Mouse (Mus musculus) neural tube, embryonic 14.5 days (tissue): ENCODE data around the gene Nfia. TPM values are rescaled to one million over a fixed set of nuclear protein-coding genes. Genes with fewer than 3 reads are reported as not detected.

Experiments used
- ATAC-seq: fragments of 200-750 bp; cut with Nextera tagmentation; 2 replicates; pipeline ENCODE4 v1.8.0; 2017; ENCODE audit warnings: low read depth, mild to moderate bottlenecking, moderate TSS enrichment, moderate library complexity
- H3K27ac ChIP-seq: fragments of 300-500 bp; sonication (generic); 2 replicates; pipeline ENCODE4 v1.5.1; 2014; ENCODE audit warnings: low read depth, mild to moderate bottlenecking, control low read depth, low read length, moderate library complexity, mixed read lengths
- H3K27me3 ChIP-seq: fragments of 300-500 bp; sonication (generic); 2 replicates; pipeline ENCODE4 v1.6.1; 2014; ENCODE audit warnings: low read length; ENCODE audit not compliant: control insufficient read depth, insufficient read depth
- H3K36me3 ChIP-seq: fragments of 300-500 bp; sonication (generic); 2 replicates; pipeline ENCODE4 v1.6.1; 2014; ENCODE audit warnings: low read length, mixed read lengths; ENCODE audit not compliant: control insufficient read depth, insufficient read depth
- H3K4me1 ChIP-seq: fragments of 300-500 bp; sonication (generic); 2 replicates; pipeline ENCODE4 v1.6.1; 2014; ENCODE audit warnings: low read length; ENCODE audit not compliant: control insufficient read depth, insufficient read depth
- H3K4me2 ChIP-seq: fragments of 300-500 bp; sonication (generic); 2 replicates; pipeline ENCODE4 v1.6.1; 2014; ENCODE audit warnings: mild to moderate bottlenecking, low read depth, low read length, control low read depth
- H3K4me3 ChIP-seq: fragments of 300-500 bp; sonication (generic); 2 replicates; pipeline ENCODE4 v1.5.1; 2014; ENCODE audit warnings: low read depth, low read length, control low read depth, mixed read lengths
- H3K9ac ChIP-seq: fragments of 300-500 bp; sonication (generic); replicated peaks from 2 replicates; pipeline ENCODE4 v1.6.1; 2014; ENCODE audit warnings: low read depth, mild to moderate bottlenecking, control low read depth, low read length, mixed read lengths
- H3K9me3 ChIP-seq: fragments of 300-500 bp; sonication (generic); 2 replicates; pipeline ENCODE4 v1.6.1; 2016; ENCODE audit warnings: low read length; ENCODE audit not compliant: control insufficient read depth
- WGBS: fragments of 180-500 bp; shearing (Covaris S2); extraction: QIAGEN DNeasy Blood & Tissue Kit; methylation state at CpG from one replicate; pipeline ENCODE4 v1.1.7; 2014; 5-methylcytosine and 5-hydroxymethylcytosine counted together
- polyA plus RNA-seq: library from polyadenylated mRNA; unstranded; fragments of >200 nt; fragmentation: Nextera tagmentation; extraction: Ambion mirVana; gene quantifications from 2 replicates; pipeline ENCODE4 v1.2.1, GENCODE M21; 2014

The Nfia gene
- polyA plus RNA-seq = 50.0 and 55.0 TPM in 2 replicates

DNA sequence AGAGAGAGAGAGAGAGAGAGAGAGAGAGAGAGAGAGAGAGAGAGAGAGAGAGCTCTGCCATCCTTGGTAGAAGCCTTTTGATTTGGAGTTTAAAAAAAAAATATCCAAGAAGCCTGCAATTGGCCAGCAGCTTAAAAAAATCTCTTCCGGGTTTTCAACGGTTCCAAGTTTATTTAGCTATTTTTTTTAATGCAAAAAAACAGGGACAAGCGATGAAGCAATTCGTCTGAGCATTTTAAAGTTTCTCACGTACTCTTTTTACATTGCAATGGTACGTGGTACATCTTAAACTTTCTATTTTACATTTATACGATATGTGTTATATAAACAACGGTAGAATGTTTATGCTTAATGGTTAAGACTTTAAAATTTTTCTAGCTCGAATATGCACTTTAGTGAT lies at the start of gene Nfia:
Nfia (plus strand) TSS at position 94 of the 400 bp plus-strand sequence.
- WGBS = under 1% methylated on average over 9 of the region's 9 CpGs
- Histone ChIP-seq H3K4me2 (peak within 1 kb of the TSS; percentile 73), H3K9ac (peak within 1 kb of the TSS; percentile 49), H3K27ac (peak within 1 kb of the TSS; percentile 80), H3K9me3 (no peaks in the 10 kb centered on the region), H3K36me3 (no peaks in the 10 kb centered on the region), H3K4me1 (0 out of 2 replicates have a peak, but pooled peaks cover 2% of the 10 kb centered on the region), H3K27me3 (no peaks in the 10 kb centered on the region), H3K4me3 (peak within 1 kb of the TSS; percentile 39)
- ATAC-seq = no peak

DNA sequence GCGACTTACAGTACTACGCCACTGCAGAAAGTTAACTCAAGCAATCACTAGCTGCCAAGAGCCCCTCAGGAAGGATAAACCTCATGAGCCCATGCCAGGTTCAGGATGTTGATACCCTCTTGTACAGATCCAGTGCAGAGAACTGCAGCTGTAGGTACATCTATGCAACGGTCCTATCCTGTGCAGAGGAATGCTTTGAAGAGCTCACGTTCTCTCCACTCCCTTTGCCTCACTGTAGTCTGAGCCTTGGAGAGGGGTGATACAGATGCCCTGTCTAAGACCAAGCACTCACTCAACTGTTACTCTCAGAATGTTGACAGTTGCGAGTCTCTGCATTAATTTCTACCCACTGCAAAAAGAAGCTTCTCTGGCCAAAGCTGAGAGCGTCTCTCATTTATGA lies 49.2 kb upstream of the Nfia start:
- Histone ChIP-seq H3K4me1 (no peaks in the 10 kb centered on the region), H3K4me3 (no peak overlapping the region), H3K9ac (no peak overlapping the region), H3K9me3 (no peaks in the 10 kb centered on the region), H3K36me3 (no peaks in the 10 kb centered on the region), H3K27me3 (no peaks in the 10 kb centered on the region), H3K27ac (no peak overlapping the region), H3K4me2 (no peak overlapping the region)
- 95% methylated on average over 6 of the region's 6 CpGs for WGBS
- ATAC-seq = no peak

DNA sequence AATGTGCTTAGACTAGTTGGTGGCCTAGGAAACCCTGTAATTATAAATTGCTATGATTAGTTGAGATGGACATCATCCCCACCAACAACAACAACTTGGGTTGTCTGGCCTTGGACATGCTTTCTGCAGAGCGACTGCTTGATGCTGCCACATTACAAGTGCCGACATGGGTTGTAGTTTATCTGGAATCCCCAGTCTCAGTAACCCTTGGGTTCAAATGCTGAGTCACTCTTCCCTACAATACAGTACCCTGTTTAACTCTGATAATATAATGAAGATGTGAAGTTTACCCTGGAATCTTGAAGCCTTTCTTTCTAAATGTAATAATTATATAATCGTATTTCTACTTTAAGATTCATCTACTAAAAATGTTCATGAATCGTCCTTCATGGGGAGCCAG lies 44.0 kb upstream of the Nfia start:
- no peak for ATAC-seq
- Histone ChIP-seq H3K4me2 (no peak overlapping the region), H3K36me3 (no peaks in the 10 kb centered on the region), H3K9me3 (no peaks in the 10 kb centered on the region), H3K9ac (no peak overlapping the region), H3K4me3 (no peak overlapping the region), H3K27me3 (no peaks in the 10 kb centered on the region), H3K4me1 (no peaks in the 10 kb centered on the region), H3K27ac (no peak overlapping the region)
- 96% methylated on average over 4 of the region's 4 CpGs for WGBS

DNA sequence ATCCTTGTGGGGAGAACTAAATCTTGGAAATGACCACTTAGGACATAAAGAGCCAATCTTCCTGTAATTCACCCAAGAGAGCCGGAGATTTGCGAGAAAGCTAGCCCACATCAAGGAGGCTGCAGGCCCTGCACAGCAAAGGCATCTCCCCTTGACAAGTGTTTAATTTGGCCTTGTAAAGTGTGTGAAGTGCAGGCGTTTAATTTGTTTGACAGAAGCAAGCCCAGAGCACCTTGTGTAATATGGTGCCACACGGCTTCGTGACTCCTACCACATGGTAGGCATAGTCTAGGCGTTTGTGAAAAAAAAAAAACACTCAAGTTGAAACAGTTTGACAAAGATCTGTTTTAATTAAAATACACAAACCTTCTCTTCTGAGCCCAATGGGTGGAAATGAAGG lies 42.5 kb upstream of the Nfia start:
- Histone ChIP-seq H3K27me3 (no peaks in the 10 kb centered on the region), H3K4me2 (no peak overlapping the region), H3K27ac (no peak overlapping the region), H3K9ac (no peak overlapping the region), H3K36me3 (no peaks in the 10 kb centered on the region), H3K4me3 (no peak overlapping the region), H3K9me3 (no peaks in the 10 kb centered on the region), H3K4me1 (no peaks in the 10 kb centered on the region)
- 66% methylated on average over 6 of the region's 6 CpGs for WGBS
- ATAC-seq = no peak

DNA sequence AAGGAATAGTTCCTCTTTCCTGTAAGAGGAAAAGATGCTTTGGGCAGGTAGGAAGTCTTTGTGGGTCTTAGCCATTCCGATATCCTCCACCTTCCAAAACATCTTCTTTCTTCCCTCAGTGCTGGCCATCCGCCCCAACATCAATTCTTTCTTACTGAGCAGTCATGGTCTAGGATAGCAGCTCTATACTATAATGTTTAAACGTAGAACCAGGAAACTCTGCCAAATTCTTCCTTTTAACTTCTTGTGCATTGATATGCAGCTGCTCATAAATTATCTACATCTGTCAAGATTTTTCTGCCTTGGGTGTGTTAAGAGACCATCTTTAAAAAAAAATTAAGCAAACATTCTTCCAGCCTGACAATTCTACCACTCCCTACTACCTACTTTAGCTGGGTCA lies 42.1 kb upstream of the Nfia start:
- 90% methylated on average over 3 of the region's 3 CpGs for WGBS

DNA sequence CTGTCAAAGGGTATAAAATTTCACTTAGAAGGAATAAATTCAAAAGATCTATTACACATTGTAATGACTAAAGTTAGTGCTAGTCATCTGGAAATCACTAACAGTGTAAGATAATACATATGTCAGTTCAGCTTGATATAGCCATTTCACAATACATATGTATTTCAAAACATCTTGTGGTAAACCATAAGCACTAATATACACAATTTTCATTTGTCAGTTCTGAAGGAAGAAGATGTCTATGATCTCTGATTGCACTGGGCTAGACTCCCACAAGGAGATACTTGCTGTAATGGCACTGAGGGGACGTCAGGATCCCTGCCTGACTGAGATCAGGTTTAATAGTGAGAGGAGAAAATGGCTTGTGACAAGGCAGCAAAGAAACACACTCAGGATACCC lies 39.1 kb upstream of the Nfia start:
- H3K9me3 ChIP-seq = no peaks in the 10 kb centered on the region
- H3K9ac ChIP-seq = no peak overlapping the region
- 59% methylated on average over 1 of the region's 1 CpGs for WGBS
- no peaks in the 10 kb centered on the region for H3K36me3 ChIP-seq
- H3K27ac ChIP-seq = no peak overlapping the region
- ATAC-seq = no peak
- no peak overlapping the region for H3K4me3 ChIP-seq
- H3K4me2 ChIP-seq = no peak overlapping the region
- H3K4me1 ChIP-seq = no peaks in the 10 kb centered on the region
- H3K27me3 ChIP-seq = no peaks in the 10 kb centered on the region

More for the DNA sequence above, 42.1 kb upstream of the Nfia start:
- ATAC-seq = no peak
- Histone ChIP-seq H3K4me1 (no peaks in the 10 kb centered on the region), H3K4me2 (no peak overlapping the region), H3K27me3 (no peaks in the 10 kb centered on the region), H3K36me3 (no peaks in the 10 kb centered on the region), H3K4me3 (no peak overlapping the region), H3K9ac (no peak overlapping the region), H3K27ac (no peak overlapping the region), H3K9me3 (no peaks in the 10 kb centered on the region)

DNA sequence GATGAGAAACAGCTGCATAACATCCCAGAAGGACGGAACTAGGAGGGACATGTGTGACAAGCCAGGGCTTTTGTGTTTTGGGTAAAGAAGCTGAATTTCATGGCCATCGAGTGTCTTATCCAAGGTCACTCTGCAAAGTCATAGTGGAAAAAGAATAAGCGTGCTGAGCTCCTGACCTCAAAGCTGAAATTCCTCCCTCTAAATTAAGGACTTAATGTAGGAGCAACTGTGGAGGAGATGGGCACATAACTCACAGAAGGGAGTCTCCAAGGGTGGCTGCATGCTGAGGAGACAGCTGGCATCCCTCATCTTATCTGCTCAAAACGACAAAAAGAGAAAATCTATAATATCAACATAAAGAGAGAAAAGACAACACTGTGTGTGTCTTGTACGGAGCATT lies 28.6 kb upstream of the Nfia start:
- 67% methylated on average over 5 of the region's 5 CpGs for WGBS
- Histone ChIP-seq H3K4me3 (no peak overlapping the region), H3K9ac (no peak overlapping the region), H3K9me3 (no peaks in the 10 kb centered on the region), H3K4me1 (no peaks in the 10 kb centered on the region; the same call in 1 of the 2 replicates), H3K4me2 (no peak overlapping the region), H3K36me3 (no peaks in the 10 kb centered on the region), H3K27ac (no peak overlapping the region), H3K27me3 (no peaks in the 10 kb centered on the region)
- ATAC-seq = no peak

DNA sequence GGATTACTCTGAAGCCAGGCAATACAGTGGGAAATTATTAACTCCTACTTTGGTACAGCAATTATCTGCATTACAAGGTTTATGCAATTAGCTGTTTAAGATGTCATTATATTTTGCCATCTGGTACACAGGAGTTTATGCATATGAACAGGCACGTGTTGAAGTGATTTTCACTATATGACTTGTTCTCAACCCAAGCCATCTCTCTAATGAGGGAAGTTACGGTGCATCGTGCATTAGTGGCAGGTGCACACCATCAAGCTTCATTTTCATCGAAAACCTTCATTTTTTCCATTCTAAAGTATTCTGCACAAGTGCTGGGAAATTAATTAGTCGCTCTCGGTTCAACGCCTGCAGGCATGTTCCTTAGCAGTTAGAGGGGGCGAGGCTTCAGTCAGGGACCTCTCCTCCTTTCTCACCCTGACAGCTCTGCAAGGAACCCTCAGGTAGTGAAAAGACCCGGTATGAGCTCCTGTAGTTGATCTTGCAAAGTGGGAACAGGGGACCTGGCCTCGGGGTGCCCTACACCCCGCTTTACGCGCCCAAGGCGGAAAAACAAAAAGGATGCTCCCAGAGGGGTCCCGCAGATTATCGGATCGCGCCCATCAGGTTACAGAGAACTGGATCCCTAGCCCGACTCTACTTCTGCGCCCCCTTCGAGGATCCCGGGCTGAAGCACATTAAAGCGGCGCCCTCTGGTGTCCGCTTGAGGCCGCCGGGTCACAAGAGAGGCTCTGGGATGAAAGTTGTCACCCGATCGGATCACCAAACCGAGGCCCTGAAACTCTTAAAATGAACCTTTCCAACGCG lies 27.0 kb upstream of the Nfia start:
- 0 out of 2 replicates have a peak overlapping the region, but pooled peaks have one; percentile 26 for H3K9ac ChIP-seq
- H3K36me3 ChIP-seq = no peaks in the 10 kb centered on the region
- peak; percentile 91 for ATAC-seq
- no peak overlapping the region for H3K27ac ChIP-seq
- 6% methylated on average over 32 of the region's 32 CpGs for WGBS
- peak overlapping the region; percentile 14 for H3K4me3 ChIP-seq
- H3K4me2 ChIP-seq = peak overlapping the region; percentile 44
- H3K9me3 ChIP-seq = no peaks in the 10 kb centered on the region
- no peaks in the 10 kb centered on the region for H3K27me3 ChIP-seq
- H3K4me1 ChIP-seq = no peaks in the 10 kb centered on the region; the same call in 1 of the 2 replicates

DNA sequence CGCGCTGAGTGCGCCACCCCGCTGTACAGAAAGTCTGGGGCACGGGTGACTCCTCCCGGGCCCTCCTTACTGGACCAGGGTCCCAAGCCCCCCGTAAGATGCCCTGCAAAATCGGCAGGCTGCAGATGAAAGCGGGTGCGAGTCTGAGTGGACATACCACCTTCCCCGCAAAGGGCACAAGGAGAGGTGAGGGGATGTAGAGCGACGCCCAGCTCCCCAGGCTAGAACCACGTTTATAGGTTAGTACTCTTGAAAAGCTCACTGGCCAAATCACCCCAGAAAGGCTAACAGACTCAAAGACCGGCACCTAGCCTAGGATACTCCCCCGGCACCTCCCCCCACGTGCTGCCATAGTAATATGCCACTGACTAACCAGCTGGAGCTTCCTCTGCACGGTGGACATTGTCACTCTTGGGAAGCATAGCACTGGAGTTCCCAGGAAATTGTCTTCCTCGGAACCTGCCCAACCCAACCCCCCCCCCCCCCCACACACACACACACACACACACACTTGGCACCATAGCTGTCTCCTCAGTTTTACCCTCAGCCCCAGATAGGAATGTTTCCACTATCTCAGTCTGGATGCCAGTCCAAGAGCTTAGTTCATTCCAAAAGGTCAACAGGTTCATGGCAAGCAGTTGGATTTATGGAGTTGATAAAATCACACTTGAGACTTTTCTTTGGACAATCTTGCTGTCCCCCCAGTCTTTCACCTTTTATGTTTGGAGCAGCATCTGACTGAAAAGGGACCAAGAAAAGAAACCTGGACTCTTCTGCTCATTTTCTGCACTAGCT lies 26.2 kb upstream of the Nfia start:
- Histone ChIP-seq H3K4me1 (peaks cover 3% of the 10 kb centered on the region), H3K4me3 (peak overlapping the region; percentile 14), H3K9ac (0 out of 2 replicates have a peak overlapping the region, but pooled peaks have one; percentile 13), H3K4me2 (peak overlapping the region; percentile 44), H3K27me3 (no peaks in the 10 kb centered on the region), H3K27ac (no peak overlapping the region), H3K9me3 (no peaks in the 10 kb centered on the region), H3K36me3 (no peaks in the 10 kb centered on the region)
- 7% methylated on average over 19 of the region's 19 CpGs for WGBS
- ATAC-seq = peak; percentile 55
